Mouse (Mus musculus) CH12.LX (cell line): ENCODE data around the gene Scgb3a1. TPM values are rescaled to one million over a fixed set of nuclear protein-coding genes. Genes with fewer than 3 reads are reported as not detected.
A peak's percentile ranks its signal among the peaks of the same experiment; 100 is the strongest.

Source experiments
- DNase-seq: peaks from one replicate; pipeline ENCODE4 v3.0.0-alpha.2; 2013; ENCODE audit errors: extremely low read depth
- H3K27ac ChIP-seq: 2 replicates; pipeline ENCODE4 v1.5.1; 2012; ENCODE audit warnings: low read depth, mild to moderate bottlenecking, control low read depth, moderate library complexity; ENCODE audit not compliant: insufficient read depth
- H3K27me3 ChIP-seq: replicated peaks from 2 replicates; pipeline ENCODE3; 2012; ENCODE audit warnings: inconsistent platforms
- H3K36me3 ChIP-seq, 2 experiments: replicated peaks in 1 of 2; 2 replicates each; pipeline versions ENCODE3 to v1.6.1; 2012; ENCODE audit warnings: inconsistent platforms in 1 of 2, low read length in 1 of 2, mild to moderate bottlenecking in 1 of 2, mixed read lengths in 1 of 2, moderate library complexity in 1 of 2; ENCODE audit not compliant: control insufficient read depth in 1 of 2, insufficient read depth in 1 of 2
- H3K4me1 ChIP-seq, 2 experiments: 2 replicates each; pipeline ENCODE4 v1.6.1; 2012; ENCODE audit warnings: inconsistent platforms in 1 of 2, moderate library complexity in 1 of 2; ENCODE audit not compliant: insufficient read depth in 2 of 2, control insufficient read depth in 1 of 2
- H3K4me2 ChIP-seq: 2 replicates; pipeline ENCODE4 v1.6.1; 2012; ENCODE audit warnings: low read depth, mild to moderate bottlenecking, control low read depth; ENCODE audit not compliant: poor library complexity, insufficient read depth, severe bottlenecking
- H3K4me3 ChIP-seq, 3 experiments: fragments of 150-350 bp in 1 of 3; sonication (generic) in 1 of 3; replicated peaks in 1 of 3; 2 replicates each; pipeline versions ENCODE3 to v1.5.1; 2011 to 2012; ENCODE audit warnings: low read depth in 2 of 3, low read length in 2 of 3, mild to moderate bottlenecking in 2 of 3, moderate library complexity in 2 of 3, control low read depth in 1 of 3, improper control_type of control experiment in 1 of 3, inconsistent platforms in 1 of 3, mixed read lengths in 1 of 3; ENCODE audit not compliant: poor library complexity in 1 of 3
- H3K79me2 ChIP-seq: replicated peaks from 2 replicates; pipeline ENCODE4 v1.6.1; 2012; ENCODE audit warnings: mild to moderate bottlenecking, moderate library complexity; ENCODE audit not compliant: control insufficient read depth, poor library complexity, insufficient read depth, severe bottlenecking; ENCODE audit errors: extremely low read depth
- H3K9ac ChIP-seq: 2 replicates; pipeline ENCODE4 v1.6.1; 2012; ENCODE audit warnings: low read depth, mild to moderate bottlenecking, control low read depth, moderate library complexity; ENCODE audit not compliant: insufficient read depth
- H3K9me3 ChIP-seq: replicated peaks from 2 replicates; pipeline ENCODE3; 2012; ENCODE audit warnings: low read length, inconsistent platforms, mixed read lengths
- BHLHE40 ChIP-seq: IDR thresholded peaks from 2 replicates; pipeline ENCODE4 v1.6.1; 2011; ENCODE audit warnings: mild to moderate bottlenecking, low read depth, low read length, improper control_type of control experiment
- CHD1 ChIP-seq: IDR thresholded peaks from 2 replicates; pipeline ENCODE4 v1.6.1; 2012; ENCODE audit warnings: low read depth, low read length, improper control_type of control experiment, inconsistent platforms
- CTCF ChIP-seq, 2 experiments: IDR thresholded peaks in 1 of 2; conservative IDR thresholded peaks in 1 of 2; 2 replicates each; pipeline ENCODE4 v1.5.1; 2011 to 2012; ENCODE audit warnings: low read depth in 2 of 2, low read length in 2 of 2, improper control_type of control experiment in 1 of 2, inconsistent platforms in 1 of 2, mild to moderate bottlenecking in 1 of 2, moderate library complexity in 1 of 2
- E2F4 ChIP-seq: IDR thresholded peaks from 2 replicates; pipeline ENCODE4 v1.6.1; 2011; ENCODE audit warnings: low read depth, low read length, improper control_type of control experiment; ENCODE audit not compliant: insufficient replicate concordance
- ELF1 ChIP-seq: IDR thresholded peaks from 2 replicates; pipeline ENCODE4 v1.6.1; 2014; ENCODE audit warnings: low read depth, mild to moderate bottlenecking, inconsistent platforms, low read length, improper control_type of control experiment
- EP300 ChIP-seq: IDR thresholded peaks from 2 replicates; pipeline ENCODE4 v1.6.1; 2011; ENCODE audit warnings: low read length, improper control_type of control experiment
- HCFC1 ChIP-seq: IDR thresholded peaks from 2 replicates; pipeline ENCODE4 v1.6.1; 2012; ENCODE audit warnings: low read depth, mild to moderate bottlenecking, inconsistent platforms, low read length, improper control_type of control experiment
- JUN ChIP-seq: IDR thresholded peaks from 2 replicates; pipeline ENCODE4 v1.6.1; 2011; ENCODE audit warnings: low read depth, mild to moderate bottlenecking, low read length, improper control_type of control experiment, moderate library complexity; ENCODE audit not compliant: insufficient read depth
- JUND ChIP-seq: conservative IDR thresholded peaks from 2 replicates; pipeline ENCODE4 v1.6.1; 2011; ENCODE audit warnings: low read depth, low read length, improper control_type of control experiment
- KAT2A ChIP-seq: IDR thresholded peaks from 2 replicates; pipeline ENCODE4 v1.6.1; 2012; ENCODE audit warnings: low read length, improper control_type of control experiment, inconsistent platforms; ENCODE audit not compliant: insufficient replicate concordance
- MAFK ChIP-seq: IDR thresholded peaks from 2 replicates; pipeline ENCODE4 v1.6.1; 2011; ENCODE audit warnings: low read length, improper control_type of control experiment; ENCODE audit not compliant: insufficient replicate concordance
- MAZ ChIP-seq: IDR thresholded peaks from 2 replicates; pipeline ENCODE4 v1.6.1; 2012; ENCODE audit warnings: low read depth, mild to moderate bottlenecking, inconsistent platforms, low read length, improper control_type of control experiment, moderate library complexity
- NELFE ChIP-seq: IDR thresholded peaks from 2 replicates; pipeline ENCODE4 v1.6.1; 2011; ENCODE audit warnings: low read depth, low read length, improper control_type of control experiment
- NRF1 ChIP-seq: IDR thresholded peaks from 2 replicates; pipeline ENCODE4 v1.6.1; 2014; ENCODE audit warnings: low read depth, mild to moderate bottlenecking, inconsistent platforms, low read length, improper control_type of control experiment, moderate library complexity
- POLR2A ChIP-seq: IDR thresholded peaks from 2 replicates; pipeline ENCODE4 v1.6.1; 2011; ENCODE audit warnings: low read depth, mild to moderate bottlenecking, improper control_type of control experiment, low read length
- RAD21 ChIP-seq: IDR thresholded peaks from 2 replicates; pipeline ENCODE4 v1.6.1; 2011; ENCODE audit warnings: low read depth, mild to moderate bottlenecking, low read length, improper control_type of control experiment, moderate library complexity
- RCOR1 ChIP-seq: conservative IDR thresholded peaks from 2 replicates; pipeline ENCODE4 v1.6.1; 2012; ENCODE audit warnings: low read depth, mild to moderate bottlenecking, inconsistent platforms, low read length, improper control_type of control experiment
- SIN3A ChIP-seq: IDR thresholded peaks from 2 replicates; pipeline ENCODE4 v1.6.1; 2012; ENCODE audit warnings: low read length, improper control_type of control experiment, inconsistent platforms
- SMC3 ChIP-seq: IDR thresholded peaks from 2 replicates; pipeline ENCODE4 v1.6.1; 2011; ENCODE audit warnings: low read depth, low read length, improper control_type of control experiment
- TBP ChIP-seq: conservative IDR thresholded peaks from 2 replicates; pipeline ENCODE4 v1.6.1; 2011; ENCODE audit warnings: low read depth, low read length, improper control_type of control experiment
- USF1 ChIP-seq: IDR thresholded peaks from 2 replicates; pipeline ENCODE4 v1.6.1; 2014; ENCODE audit warnings: low read depth, mild to moderate bottlenecking, inconsistent platforms, low read length, improper control_type of control experiment
- USF2 ChIP-seq: conservative IDR thresholded peaks from 2 replicates; pipeline ENCODE4 v1.6.1; 2011; ENCODE audit warnings: low read depth, low read length, improper control_type of control experiment
- ZNF384 ChIP-seq: IDR thresholded peaks from 2 replicates; pipeline ENCODE4 v1.6.1; 2012; ENCODE audit warnings: low read depth, low read length, improper control_type of control experiment, inconsistent platforms
- dilution Hi-C: fragments of 300-500 bp; cut with MboI; formaldehyde crosslinking; loops from 2 replicates; pipeline ENCODE4 v1.14.3; 2020; ENCODE audit warnings: low sequenced_read_pairs; ENCODE audit not compliant: extremely low pct_unique_long_range_greater_than_20kb, extremely low pct_ligation_motif_present
- in situ Hi-C: fragments of 300-500 bp; cut with MboI; formaldehyde crosslinking; loops from 3 replicates; pipeline ENCODE4 v1.14.3; 2019; ENCODE audit warnings: low sequenced_read_pairs, low pct_ligation_motif_present, low pct_unique_long_range_greater_than_20kb, mixed read lengths
- polyA plus RNA-seq: library from polyadenylated mRNA; unstranded; fragments of >175 nt; gene quantifications from 2 replicates; pipeline ENCODE4 v1.2.1, GENCODE M21; 2012; ENCODE audit warnings: low read depth; ENCODE audit not compliant: insufficient read length
- total RNA-seq, 2 experiments: library from RNA; depleted of rRNA; stranded (reverse); fragments of 300-350 nt in 1 of 2; fragments of >200 nt in 1 of 2; gene quantifications; 2 replicates each; pipeline ENCODE4 v1.2.3; 2012 to 2014

Scgb3a1 gene
- total and polyA plus RNA-seq, 3 experiments, result not detected

GRCm38 (mm10) chr11:49631154-49631553 lies 32.3 kb upstream of the Scgb3a1 start:
- peak; percentile 55 for DNase-seq
- H3K9me3 ChIP-seq, result no peaks in the 10 kb centered on the region
- no peaks in the 10 kb centered on the region for H3K79me2 ChIP-seq
- H3K36me3 ChIP-seq, result no peaks in the 10 kb centered on the region
- TF ChIP-seq RAD21, result peak; percentile 87
- 0 out of 2 replicates have a peak, but pooled peaks have one; percentile 10 for TF ChIP-seq BHLHE40
- TF ChIP-seq USF1, result no peak
- TF ChIP-seq NELFE, result peak; percentile 33; the same call in 1 of the 2 replicates
- peak; percentile 66 for TF ChIP-seq SMC3
- peak; percentile 37 to 90; a peak in 3 of 4 replicates for TF ChIP-seq CTCF (conservative IDR thresholded peaks at IDR 0.05 in 1 of 2, IDR thresholded peaks at IDR 0.05 in 1 of 2; ENCODE audit: low read depth in 2 of 2, low read length in 2 of 2)
- H3K9ac ChIP-seq, result no peak overlapping the region
- dilution Hi-C loops, result no loop called here
- peaks cover 78% of the 10 kb centered on the region for H3K27me3 ChIP-seq
- in situ Hi-C loops, result no loop called here
- peaks cover 10 to 14% of the 10 kb centered on the region in 2 experiments for H3K4me1 ChIP-seq
- H3K27ac ChIP-seq, result no peak overlapping the region
- H3K4me3 ChIP-seq, result no peak overlapping the region
- H3K4me2 ChIP-seq, result no peak overlapping the region

- peaks cover 10 to 14% of the 10 kb centered on the region in 2 experiments for H3K4me1 ChIP-seq
- H3K4me2 ChIP-seq, result no peak overlapping the region
- H3K9me3 ChIP-seq, result no peaks in the 10 kb centered on the region
- DNase-seq, result no peak
- no peaks in the 10 kb centered on the region for H3K36me3 ChIP-seq
- in situ Hi-C loops, result no loop called here
- peaks cover 78% of the 10 kb centered on the region for H3K27me3 ChIP-seq
- no peaks in the 10 kb centered on the region for H3K79me2 ChIP-seq
- TF ChIP-seq SIN3A (no peak), TBP (no peak), ZNF384 (no peak), ELF1 (peak; percentile 53; the same call in 1 of the 2 replicates)
- H3K27ac ChIP-seq, result no peak overlapping the region
- dilution Hi-C loops, result no loop called here
- H3K9ac ChIP-seq, result no peak overlapping the region
- H3K4me3 ChIP-seq, result no peak overlapping the region
Observed at GRCm38 (mm10) chr11:49632256-49632655, 31.2 kb upstream of the Scgb3a1 start.

GRCm38 (mm10) chr11:49634101-49634500 lies 29.3 kb upstream of the Scgb3a1 start:
- no peaks in the 10 kb centered on the region for H3K9me3 ChIP-seq
- no peak overlapping the region for H3K4me2 ChIP-seq
- no peaks in the 10 kb centered on the region for H3K79me2 ChIP-seq
- no peak overlapping the region for H3K27ac ChIP-seq
- DNase-seq, result no peak
- no peak overlapping the region for H3K4me3 ChIP-seq
- H3K36me3 ChIP-seq, result no peaks in the 10 kb centered on the region
- H3K27me3 ChIP-seq, result peaks cover 77% of the 10 kb centered on the region
- H3K4me1 ChIP-seq, result peaks cover 10 to 14% of the 10 kb centered on the region in 2 experiments
- TF ChIP-seq HCFC1 (no peak), SMC3 (no peak), MAFK (no peak), BHLHE40 (no peak), KAT2A (no peak), ELF1 (no peak), USF2 (no peak), EP300 (no peak), CHD1 (no peak), NRF1 (no peak), NELFE (no peak), JUND (no peak), E2F4 (no peak), RCOR1 (no peak), MAZ (no peak), CTCF (conservative IDR thresholded peaks at IDR 0.05 in 1 of 2, IDR thresholded peaks at IDR 0.05 in 1 of 2; ENCODE audit: low read depth in 2 of 2, low read length in 2 of 2) (no peak), TBP (no peak), POLR2A (no peak), SIN3A (no peak), JUN (no peak)
- dilution Hi-C loops (no loop called here), in situ Hi-C loops (no loop called here)
- no peak overlapping the region for H3K9ac ChIP-seq
